Mouse (Mus musculus): Measurements from ENCODE around the gene Asgr1. TPM values are rescaled to one million over a fixed set of nuclear protein-coding genes. Genes with fewer than 3 reads are reported as not detected.
"Not testable (repeated sequence)": the region's sequence is repeated elsewhere in the genome, so short reads cannot be mapped to it uniquely, and the experiment has no call there.

Asgr1 gene
- 0.55 and 0.70 TPM in 2 replicates for polyA plus RNA-seq (2016; fragmentation: Nextera tagmentation; extraction: Ambion mirVana)

DNA sequence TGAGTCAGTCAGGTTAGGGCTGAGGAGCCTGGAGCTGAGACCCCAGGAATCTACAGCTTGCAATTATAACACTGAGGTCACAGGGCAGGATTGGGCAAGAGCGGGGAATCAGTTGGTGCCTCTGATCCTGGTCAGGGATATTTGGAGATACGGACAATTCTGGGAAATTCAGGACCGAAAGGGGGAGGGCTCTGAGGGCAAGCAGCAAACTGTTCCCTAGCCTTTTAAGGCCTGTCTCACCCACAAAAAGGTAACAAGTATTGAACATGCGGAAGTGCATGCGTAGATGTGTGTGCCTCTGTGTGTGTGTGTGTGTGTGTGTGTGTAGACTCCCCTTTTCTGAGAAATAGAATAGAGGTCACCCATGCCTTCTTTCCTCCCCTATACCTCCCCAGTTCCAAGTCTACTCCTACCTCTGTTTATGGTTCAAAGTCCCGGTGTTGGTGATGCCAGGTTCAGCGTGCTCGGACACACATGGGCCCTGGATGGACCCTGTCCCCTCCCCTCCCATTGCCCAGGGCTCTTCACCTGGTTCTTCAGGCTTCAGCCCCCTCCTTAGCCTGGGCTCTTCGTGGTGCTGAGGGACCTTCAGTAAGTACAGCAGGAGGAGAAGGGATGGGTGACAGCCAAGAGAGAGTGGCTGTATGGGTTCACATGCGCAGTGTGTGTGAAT is at the start of gene Asgr1:
Gene Asgr1 (plus strand): TSS at position 188 of the 673 bp plus-strand sequence.
- Histone ChIP-seq H3K9me3 (no peaks in the 10 kb centered on the region), H3K36me3 (replicated peaks) (no peaks in the 10 kb centered on the region), H3K27ac (replicated peaks) (no peak within 1 kb of the TSS), H3K4me3 (no peak within 1 kb of the TSS), H3K27me3 (replicated peaks; ENCODE audit: low read depth, poor library complexity, severe bottlenecking) (peaks cover 16% of the 10 kb centered on the region), H3K4me1 (peaks cover 27% of the 10 kb centered on the region)
- 81% methylated on average over 10 of the region's 10 CpGs for WGBS
- DNase-seq (ENCODE audit: low spot score), result no peak

DNA sequence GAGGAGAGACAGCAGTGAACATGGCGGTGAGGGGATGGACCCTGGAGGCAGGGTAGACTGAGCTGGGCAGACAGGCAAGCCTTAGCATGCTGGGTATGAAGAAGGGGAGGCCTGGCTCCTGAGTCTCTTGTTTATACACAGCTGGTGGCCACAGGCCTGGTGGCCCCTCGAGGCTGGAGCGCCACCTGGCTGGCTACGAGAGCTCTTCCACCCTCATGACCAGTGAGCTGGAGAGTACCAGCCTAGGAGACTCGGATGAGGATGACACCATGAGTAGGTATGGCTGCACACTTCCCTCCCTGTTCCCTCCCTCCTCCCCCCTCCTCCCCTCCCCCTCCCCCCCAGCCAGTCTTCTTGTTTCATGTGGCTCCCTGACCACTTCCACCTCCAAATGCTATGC is 48.4 kb upstream of the Asgr1 start:
- Histone ChIP-seq H3K27me3 (replicated peaks; ENCODE audit: low read depth, poor library complexity, severe bottlenecking) (no peaks in the 10 kb centered on the region), H3K9me3 (no peaks in the 10 kb centered on the region), H3K36me3 (replicated peaks) (peaks cover 70% of the 10 kb centered on the region), H3K27ac (replicated peaks) (no peak overlapping the region), H3K4me1 (peaks cover 26% of the 10 kb centered on the region), H3K4me3 (no peak overlapping the region)
- WGBS, result 56% methylated on average over 5 of the region's 5 CpGs
- no peak for DNase-seq (ENCODE audit: low spot score)

DNA sequence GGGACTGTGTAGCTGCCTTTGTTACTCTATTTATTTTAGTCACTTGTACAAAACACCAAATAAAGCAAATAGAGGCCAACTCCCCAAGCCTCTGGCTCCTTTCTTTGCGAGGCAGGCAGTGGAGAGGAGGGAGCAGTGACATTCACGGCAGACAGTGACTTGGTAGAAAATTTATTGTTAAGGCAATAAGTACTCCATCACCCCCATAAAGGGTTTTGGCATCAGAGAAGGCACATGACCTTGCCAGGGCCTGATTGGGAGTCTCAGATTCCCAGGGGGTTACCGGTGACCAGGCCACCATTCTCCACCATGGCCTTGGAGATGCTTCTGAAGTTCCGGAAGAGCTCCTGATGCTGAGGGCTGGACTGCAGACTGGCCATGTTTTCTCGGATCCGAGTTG is 43.9 kb upstream of the Asgr1 start:
- Histone ChIP-seq H3K36me3 (replicated peaks) (peaks cover 95% of the 10 kb centered on the region), H3K4me3 (peak overlapping the region; percentile 12; the same call in 1 of the 2 replicates), H3K27ac (replicated peaks) (no peak overlapping the region), H3K27me3 (replicated peaks; ENCODE audit: low read depth, poor library complexity, severe bottlenecking) (no peaks in the 10 kb centered on the region), H3K9me3 (no peaks in the 10 kb centered on the region), H3K4me1 (peaks cover 19% of the 10 kb centered on the region)
- 91% methylated on average over 6 of the region's 6 CpGs for WGBS
- no peak for DNase-seq (ENCODE audit: low spot score)

DNA sequence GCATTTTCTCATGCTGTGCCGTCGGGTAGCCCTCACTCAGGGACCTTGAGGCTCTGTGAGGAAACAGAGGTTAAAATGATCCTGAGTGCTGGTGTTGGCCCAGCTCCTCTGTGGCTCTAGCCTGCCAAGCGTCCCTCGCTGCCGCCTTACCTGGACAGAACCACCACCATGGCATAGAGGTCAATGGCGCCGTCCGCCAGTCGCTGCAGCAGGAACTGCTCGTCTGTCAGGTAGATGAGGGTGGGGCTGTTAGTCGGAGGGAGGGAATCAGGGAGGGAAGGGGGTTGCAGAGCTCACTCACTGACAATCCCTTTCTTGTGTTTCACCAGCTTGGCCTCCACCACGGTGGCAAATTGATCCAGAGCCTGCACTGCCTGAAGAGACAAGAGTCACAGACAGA is 43.3 kb upstream of the Asgr1 start:
- H3K9me3 ChIP-seq, result no peaks in the 10 kb centered on the region
- peaks cover 24% of the 10 kb centered on the region for H3K4me1 ChIP-seq
- peaks cover 90% of the 10 kb centered on the region for H3K36me3 ChIP-seq (replicated peaks)
- peak overlapping the region; percentile 12; the same call in 1 of the 2 replicates for H3K4me3 ChIP-seq
- 86% methylated on average over 12 of the region's 12 CpGs for whole genome bisulfite sequencing
- H3K27ac ChIP-seq (replicated peaks), result no peak overlapping the region
- H3K27me3 ChIP-seq (replicated peaks; ENCODE audit: low read depth, poor library complexity, severe bottlenecking), result no peaks in the 10 kb centered on the region
- no peak for DNase-seq (ENCODE audit: low spot score)

DNA sequence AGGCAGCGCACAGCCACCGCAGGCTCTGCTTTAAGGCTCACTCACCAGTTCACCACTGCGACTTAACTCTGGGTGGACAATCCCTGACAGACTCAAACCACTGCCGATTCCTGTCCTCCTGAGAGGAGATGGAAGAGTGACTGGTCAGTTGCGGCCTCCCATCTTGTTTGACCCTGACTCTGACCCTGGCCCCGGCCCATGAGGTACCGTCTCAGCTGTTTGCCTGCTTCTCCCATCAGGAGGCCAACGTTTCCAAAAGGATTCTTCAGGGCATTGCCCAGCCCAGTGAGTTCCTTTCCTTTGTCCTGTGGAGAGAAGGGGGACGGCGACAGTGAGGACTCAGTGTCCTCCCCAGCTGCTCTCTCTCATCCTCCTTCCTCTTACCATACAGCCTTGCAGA is 42.9 kb upstream of the Asgr1 start:
- Histone ChIP-seq H3K4me3 (peak overlapping the region; percentile 12; the same call in 1 of the 2 replicates), H3K9me3 (no peaks in the 10 kb centered on the region), H3K27ac (replicated peaks) (no peak overlapping the region), H3K36me3 (replicated peaks) (peaks cover 86% of the 10 kb centered on the region), H3K27me3 (replicated peaks; ENCODE audit: low read depth, poor library complexity, severe bottlenecking) (no peaks in the 10 kb centered on the region), H3K4me1 (peaks cover 28% of the 10 kb centered on the region)
- no peak for DNase-seq (ENCODE audit: low spot score)
- WGBS, result 88% methylated on average over 10 of the region's 10 CpGs

DNA sequence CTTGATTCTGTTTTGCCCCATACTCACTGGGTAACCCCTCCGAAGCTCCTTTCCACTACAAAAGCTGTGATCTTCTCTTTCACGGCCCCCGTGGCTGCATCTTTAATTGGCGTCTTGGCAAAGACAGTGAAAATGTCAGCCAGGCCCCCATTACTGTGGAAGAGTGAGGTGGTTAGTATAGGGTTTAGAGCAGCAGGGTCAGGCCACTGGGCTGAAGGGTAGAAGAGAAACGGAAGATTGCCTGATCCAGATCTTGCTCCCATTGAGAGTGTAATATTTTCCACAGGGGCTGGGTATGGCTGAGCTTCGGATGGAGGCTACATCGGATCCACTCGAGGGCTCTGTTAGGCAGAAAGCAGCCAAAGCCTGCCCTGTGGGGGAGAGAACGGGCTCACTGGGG is 41.0 kb upstream of the Asgr1 start:
- no peak overlapping the region for H3K4me3 ChIP-seq
- no peaks in the 10 kb centered on the region for H3K27me3 ChIP-seq (replicated peaks; ENCODE audit: low read depth, poor library complexity, severe bottlenecking)
- peaks cover 66% of the 10 kb centered on the region for H3K36me3 ChIP-seq (replicated peaks)
- H3K27ac ChIP-seq (replicated peaks), result no peak overlapping the region
- DNase-seq (ENCODE audit: low spot score), result no peak
- H3K4me1 ChIP-seq, result peaks cover 42% of the 10 kb centered on the region
- 88% methylated on average over 9 of the region's 9 CpGs for WGBS
- H3K9me3 ChIP-seq, result no peaks in the 10 kb centered on the region

DNA sequence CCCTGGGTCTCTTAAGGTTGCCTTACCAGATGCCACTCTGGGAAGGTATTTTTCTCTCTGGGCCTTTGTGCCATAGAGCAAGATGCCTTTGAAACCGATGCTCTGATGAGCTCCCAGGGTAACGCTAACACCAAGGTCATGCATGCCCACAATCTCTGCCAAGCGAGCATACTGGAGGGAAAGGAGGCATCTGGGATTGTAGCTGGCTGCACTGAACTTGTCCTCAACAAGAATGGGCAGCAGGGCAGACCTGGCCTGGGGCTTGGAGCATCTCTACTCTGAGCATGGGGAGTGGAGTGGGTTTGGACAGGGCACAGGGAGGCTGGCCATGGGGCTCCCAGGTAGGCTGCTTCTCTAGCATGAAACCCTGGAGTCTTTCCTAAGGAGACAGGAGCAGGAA is 40.5 kb upstream of the Asgr1 start:
- peaks cover 61% of the 10 kb centered on the region for H3K36me3 ChIP-seq (replicated peaks)
- 88% methylated on average over 3 of the region's 3 CpGs for WGBS

DNA sequence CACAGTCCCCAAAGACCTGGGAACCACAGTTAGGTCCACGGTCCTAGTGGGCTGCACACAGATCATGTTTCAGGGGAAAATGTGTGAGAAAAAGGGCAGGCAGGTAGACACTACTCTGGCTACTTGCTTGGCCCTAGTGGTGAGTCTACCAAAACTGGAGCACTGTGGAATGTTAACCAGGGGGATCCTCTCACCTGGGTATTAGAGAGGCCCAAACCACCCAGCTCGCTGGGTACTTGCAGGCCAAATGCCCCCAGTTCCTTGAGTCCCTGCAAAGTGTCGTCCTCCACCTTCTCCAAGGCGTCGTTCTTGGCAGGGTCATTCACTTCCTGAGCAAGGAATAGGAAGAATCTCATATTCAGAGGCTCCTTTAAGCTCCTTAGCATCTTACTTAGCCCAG is 39.8 kb upstream of the Asgr1 start:
- H3K36me3 ChIP-seq (replicated peaks), result peaks cover 55% of the 10 kb centered on the region
- H3K9me3 ChIP-seq, result no peaks in the 10 kb centered on the region
- WGBS, result 63% methylated on average over 5 of the region's 5 CpGs
- H3K27ac ChIP-seq (replicated peaks), result 0 out of 2 replicates have a peak overlapping the region, but pooled peaks have one; percentile 81
- no peak for DNase-seq (ENCODE audit: low spot score)
- H3K27me3 ChIP-seq (replicated peaks; ENCODE audit: low read depth, poor library complexity, severe bottlenecking), result no peaks in the 10 kb centered on the region
- peaks cover 54% of the 10 kb centered on the region for H3K4me1 ChIP-seq
- H3K4me3 ChIP-seq, result peak overlapping the region; percentile 67

More for the DNA sequence above, 40.5 kb upstream of the Asgr1 start:
- H3K27ac ChIP-seq (replicated peaks), result no peak overlapping the region
- H3K4me3 ChIP-seq, result no peak overlapping the region
- peaks cover 47% of the 10 kb centered on the region for H3K4me1 ChIP-seq
- DNase-seq (ENCODE audit: low spot score), result no peak
- no peaks in the 10 kb centered on the region for H3K27me3 ChIP-seq (replicated peaks; ENCODE audit: low read depth, poor library complexity, severe bottlenecking)
- H3K9me3 ChIP-seq, result no peaks in the 10 kb centered on the region

DNA sequence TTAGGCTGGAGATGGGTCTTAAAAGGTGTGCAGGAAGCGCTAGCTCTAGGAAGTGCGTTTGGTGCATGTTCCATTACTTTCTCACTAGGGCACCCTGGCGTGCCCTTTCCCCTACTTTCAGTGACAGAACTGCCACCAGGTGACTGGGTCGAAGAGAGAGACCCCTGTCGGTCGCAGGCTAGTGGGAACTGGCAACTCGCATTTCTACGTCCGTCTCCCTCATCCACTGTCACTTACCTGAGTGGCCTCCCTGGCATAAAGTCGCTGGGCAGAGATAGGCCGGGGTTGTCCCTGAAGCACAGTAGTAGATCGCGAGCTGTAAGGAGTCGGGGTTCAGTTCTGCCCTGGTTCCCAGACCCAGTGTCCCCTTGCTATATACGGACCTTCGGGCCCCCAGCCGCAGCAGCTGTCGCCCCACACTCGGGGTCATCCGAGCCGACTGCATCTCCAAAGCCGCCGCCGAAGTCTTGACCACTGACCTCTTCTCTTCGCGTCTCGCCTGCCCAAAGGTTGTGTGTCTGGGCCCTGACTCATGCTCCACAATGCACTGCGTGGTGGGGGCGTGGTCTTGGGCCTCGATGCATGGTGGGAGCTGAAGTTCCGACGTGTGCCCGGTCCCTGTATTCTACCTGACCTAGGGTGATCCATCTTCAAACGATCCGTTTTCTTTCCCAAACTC is 38.9 kb upstream of the Asgr1 start, which contains the start of gene Acadvl:
Gene Acadvl (minus strand): TSS at position 532 of the 679 bp plus-strand sequence.
- Histone ChIP-seq H3K27ac (replicated peaks) (peak within 1 kb of the TSS; percentile 81), H3K9me3 (no peaks in the 10 kb centered on the region), H3K27me3 (replicated peaks; ENCODE audit: low read depth, poor library complexity, severe bottlenecking) (no peaks in the 10 kb centered on the region), H3K36me3 (replicated peaks) (peaks cover 45% of the 10 kb centered on the region), H3K4me3 (peak within 1 kb of the TSS; percentile 67), H3K4me1 (peaks cover 63% of the 10 kb centered on the region)
- 1% methylated on average over 35 of the region's 35 CpGs for WGBS
- peak; percentile 86 for DNase-seq (ENCODE audit: low spot score)

DNA sequence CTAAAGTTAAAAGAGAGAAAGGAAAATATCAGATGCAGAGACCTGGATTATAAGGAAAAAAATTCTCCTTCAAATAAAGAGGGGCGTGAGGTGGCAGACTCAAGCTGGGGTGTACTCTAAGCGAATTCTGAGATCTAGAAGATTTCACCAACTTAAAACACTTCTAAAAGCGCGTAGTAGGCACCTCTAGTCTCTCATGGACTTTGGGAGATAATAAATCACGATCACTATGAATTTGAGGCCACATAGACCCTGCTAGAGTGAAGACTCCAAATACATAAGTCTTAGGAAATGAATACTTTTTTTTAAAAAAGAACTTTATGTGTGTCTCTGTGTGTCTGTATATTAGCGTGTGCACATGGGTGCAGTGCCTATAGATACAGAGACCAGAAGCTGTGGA is 38.2 kb upstream of the Asgr1 start:
- 70% methylated on average over 6 of the region's 6 CpGs for WGBS
- Histone ChIP-seq H3K4me1 (peaks cover 70% of the 10 kb centered on the region), H3K27ac (replicated peaks) (peak overlapping the region; percentile 81), H3K36me3 (replicated peaks) (peaks cover 39% of the 10 kb centered on the region), H3K27me3 (replicated peaks; ENCODE audit: low read depth, poor library complexity, severe bottlenecking) (no peaks in the 10 kb centered on the region), H3K4me3 (peak overlapping the region; percentile 67), H3K9me3 (no peaks in the 10 kb centered on the region)
- no peak for DNase-seq (ENCODE audit: low spot score)

DNA sequence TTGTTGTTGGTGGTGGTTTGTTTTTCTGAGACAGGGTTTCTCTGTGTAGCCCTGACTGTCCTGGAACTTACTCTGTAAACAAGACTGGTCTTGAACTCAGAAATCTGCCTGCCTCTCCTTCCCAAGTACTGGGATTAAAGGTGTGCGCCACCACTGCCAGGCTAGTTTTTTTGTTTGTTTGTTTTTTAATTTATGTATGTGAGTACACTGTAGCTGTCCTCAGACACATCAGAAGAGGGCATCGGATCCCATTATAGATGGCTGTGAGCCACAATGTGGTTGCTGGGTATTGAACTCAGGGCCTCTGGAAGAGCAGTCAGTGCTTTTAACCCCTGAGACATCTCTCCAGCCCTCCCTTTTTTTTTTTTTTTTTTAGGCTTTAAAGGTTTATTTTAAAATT is 37.7 kb upstream of the Asgr1 start:
- not testable (repeated sequence) for H3K9me3 ChIP-seq; H3K27ac ChIP-seq (replicated peaks); H3K27me3 ChIP-seq (replicated peaks; ENCODE audit: low read depth, poor library complexity, severe bottlenecking); DNase-seq (ENCODE audit: low spot score); H3K4me3 ChIP-seq
- Histone ChIP-seq H3K4me1 (peaks cover 74% of the 10 kb centered on the region), H3K36me3 (replicated peaks) (peaks cover 34% of the 10 kb centered on the region)
- 86% methylated on average over 2 of the region's 2 CpGs for WGBS

DNA sequence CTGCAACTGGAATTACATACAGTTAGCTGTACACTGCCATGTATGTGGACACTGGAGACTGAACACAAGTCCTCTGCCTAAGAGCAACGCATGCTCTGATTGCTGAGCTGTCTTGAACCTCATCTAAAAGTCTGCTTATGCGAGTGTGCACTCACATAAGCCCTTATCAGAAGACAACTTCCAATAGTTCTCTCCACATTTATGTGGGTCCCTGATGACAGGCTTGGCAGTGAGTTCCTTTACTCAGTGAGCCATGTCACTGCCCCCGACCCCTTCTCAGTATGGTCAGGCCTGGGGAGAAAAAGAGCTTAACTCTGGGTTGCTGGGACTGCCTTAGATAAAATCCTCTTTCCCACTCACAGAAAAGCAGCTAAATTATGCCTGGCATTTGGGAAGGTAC is 37.2 kb upstream of the Asgr1 start, which contains the start of gene Dlg4:
Gene Dlg4 (plus strand): TSS at position 274 of the 400 bp plus-strand sequence.
- no peak for DNase-seq (ENCODE audit: low spot score)
- H3K27me3 ChIP-seq (replicated peaks; ENCODE audit: low read depth, poor library complexity, severe bottlenecking), result no peaks in the 10 kb centered on the region
- H3K27ac ChIP-seq (replicated peaks), result peak within 1 kb of the TSS; percentile 97
- no peaks in the 10 kb centered on the region for H3K9me3 ChIP-seq
- H3K4me1 ChIP-seq, result peaks cover 79% of the 10 kb centered on the region
- peak within 1 kb of the TSS; percentile 86 for H3K4me3 ChIP-seq
- WGBS, result 72% methylated on average over 3 of the region's 3 CpGs
- peaks cover 29% of the 10 kb centered on the region for H3K36me3 ChIP-seq (replicated peaks)

Measured in embryonic facial prominence, embryonic 10.5 days (tissue).